Mouse (Mus musculus) stomach, embryonic 16.5 days (tissue): ENCODE measurements around the gene Cd2. TPM values are rescaled to one million over a fixed set of nuclear protein-coding genes. Genes with fewer than 3 reads are reported as not detected.

ENCODE experiments used
- ATAC-seq: fragments of 200-750 bp; cut with Nextera tagmentation; 2 replicates; pipeline ENCODE4 v1.8.0; 2017; ENCODE audit warnings: moderate number of reproducible peaks, moderate TSS enrichment; ENCODE audit not compliant: insufficient read depth, low FRiP score
- H3K27ac ChIP-seq: fragments of 300-500 bp; sonication (generic); 2 replicates; pipeline ENCODE4 v1.5.1; 2014; ENCODE audit warnings: low read length
- H3K27me3 ChIP-seq: fragments of 300-500 bp; sonication (generic); 2 replicates; pipeline ENCODE4 v1.6.1; 2014; ENCODE audit warnings: low read length, control low read depth, mixed read lengths; ENCODE audit not compliant: control insufficient read depth, insufficient read depth
- H3K36me3 ChIP-seq: fragments of 300-500 bp; sonication (generic); 2 replicates; pipeline ENCODE4 v1.6.1; 2014; ENCODE audit warnings: low read length; ENCODE audit not compliant: control insufficient read depth, insufficient read depth
- H3K4me1 ChIP-seq: fragments of 300-500 bp; sonication (generic); 2 replicates; pipeline ENCODE4 v1.6.1; 2014; ENCODE audit warnings: low read length, control low read depth, mixed read lengths; ENCODE audit not compliant: control insufficient read depth, insufficient read depth
- H3K4me2 ChIP-seq: fragments of 300-500 bp; sonication (generic); 2 replicates; pipeline ENCODE4 v1.6.1; 2014; ENCODE audit warnings: low read depth, low read length, mixed read lengths
- H3K4me3 ChIP-seq: fragments of 300-500 bp; sonication (generic); replicated peaks from 2 replicates; pipeline ENCODE4 v1.5.1; 2014; ENCODE audit warnings: mild to moderate bottlenecking, low read length
- H3K9ac ChIP-seq: fragments of 300-500 bp; sonication (generic); 2 replicates; pipeline ENCODE4 v1.6.1; 2014; ENCODE audit warnings: low read length
- H3K9me3 ChIP-seq: fragments of 300-500 bp; sonication (generic); replicated peaks from 2 replicates; pipeline ENCODE4 v1.6.1; 2016; ENCODE audit warnings: low read length, control low read depth; ENCODE audit not compliant: control insufficient read depth
- WGBS: fragments of 180-500 bp; shearing (Covaris S2); extraction: QIAGEN DNeasy Blood & Tissue Kit; methylation state at CpG from one replicate; pipeline ENCODE4 v1.1.7; 2014; 5-methylcytosine and 5-hydroxymethylcytosine counted together
- polyA plus RNA-seq: library from polyadenylated mRNA; unstranded; fragments of >200 nt; fragmentation: Nextera tagmentation; extraction: Ambion mirVana; gene quantifications from 2 replicates; pipeline ENCODE4 v1.2.1, GENCODE M21; 2015

The Cd2 gene
- polyA plus RNA-seq, 1 experiment from 2014 or later = 0.34 TPM

DNA sequence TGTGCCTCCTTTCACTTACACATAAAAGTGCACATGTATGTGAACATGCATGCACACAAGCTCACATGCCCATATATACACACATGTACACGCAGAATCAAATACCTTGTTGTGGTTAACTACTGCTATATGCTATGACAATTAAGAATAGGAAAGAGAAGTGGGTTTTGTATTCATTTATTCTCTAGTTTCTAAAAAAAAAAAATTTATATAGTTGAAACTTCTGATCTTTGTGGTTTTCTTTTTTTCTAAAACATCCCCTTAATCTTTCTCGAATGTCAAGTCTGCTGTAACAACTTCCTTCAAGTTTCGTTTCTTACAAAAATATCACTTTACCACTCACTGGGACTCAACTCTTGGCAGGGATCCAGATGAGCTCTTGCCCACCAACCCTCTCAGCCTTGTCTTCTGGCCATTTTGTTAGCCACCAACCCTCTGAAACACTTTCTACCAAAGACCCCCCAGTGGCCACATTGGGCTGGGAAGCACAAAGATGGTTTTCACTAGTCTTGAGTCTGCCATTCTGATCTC lies 22.1 kb downstream of the Cd2 start:
- H3K4me3 ChIP-seq = no peak overlapping the region
- WGBS = 67% methylated on average over 3 of the region's 3 CpGs
- ATAC-seq = no peak

DNA sequence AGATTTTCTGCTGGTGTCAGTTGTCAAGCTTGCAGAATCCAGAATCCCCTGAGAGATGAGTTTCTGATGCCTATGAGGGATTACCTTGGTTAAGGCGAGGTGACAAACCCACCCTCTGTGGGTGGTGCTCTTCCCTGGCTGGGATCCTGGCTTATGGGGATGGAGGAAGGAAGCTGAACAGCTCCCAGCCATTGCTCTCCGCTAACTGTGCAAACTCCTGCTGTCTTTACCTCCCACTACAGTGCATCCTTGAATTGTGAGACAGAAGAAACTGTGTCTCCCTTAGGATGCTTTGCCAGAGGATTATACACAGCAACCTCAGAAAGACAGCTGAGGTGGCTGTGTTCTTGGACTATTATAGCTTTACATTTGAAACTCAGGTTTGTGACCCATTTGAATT lies 28.8 kb downstream of the Cd2 start:
- no peaks in the 10 kb centered on the region for H3K9me3 ChIP-seq
- H3K27me3 ChIP-seq = no peaks in the 10 kb centered on the region
- no peak for ATAC-seq
- 50% methylated on average over 2 of the region's 2 CpGs for WGBS
- no peaks in the 10 kb centered on the region for H3K36me3 ChIP-seq
- no peak overlapping the region for H3K9ac ChIP-seq
- no peak overlapping the region for H3K27ac ChIP-seq
- H3K4me3 ChIP-seq = no peak overlapping the region
- no peak overlapping the region for H3K4me2 ChIP-seq
- H3K4me1 ChIP-seq = no peaks in the 10 kb centered on the region

More for the DNA sequence above, 22.1 kb downstream of the Cd2 start:
- no peak overlapping the region for H3K9ac ChIP-seq
- H3K27ac ChIP-seq = no peak overlapping the region
- 0 out of 2 replicates have a peak, but pooled peaks cover 3% of the 10 kb centered on the region for H3K9me3 ChIP-seq
- H3K36me3 ChIP-seq = no peaks in the 10 kb centered on the region
- no peaks in the 10 kb centered on the region for H3K27me3 ChIP-seq
- no peaks in the 10 kb centered on the region for H3K4me1 ChIP-seq
- H3K4me2 ChIP-seq = no peak overlapping the region

DNA sequence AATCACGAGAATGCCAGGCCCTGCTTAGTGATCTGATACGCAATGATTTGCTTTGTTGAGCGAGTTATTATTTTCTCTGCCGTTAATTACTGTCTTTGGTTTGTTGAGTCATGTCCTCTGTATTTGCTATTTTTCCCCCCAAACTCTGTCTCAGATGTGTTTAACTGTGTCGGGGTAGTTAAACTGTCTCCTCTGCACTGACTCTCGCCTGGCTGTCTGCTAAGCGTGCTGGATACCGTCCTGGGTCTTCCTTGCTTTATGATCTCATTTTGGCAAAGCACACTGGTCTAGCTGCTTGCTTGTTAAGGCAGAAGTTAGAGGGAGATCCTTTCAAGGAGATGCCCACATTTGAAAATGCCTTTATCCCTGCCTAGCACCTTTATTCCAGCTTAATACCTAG lies 31.6 kb downstream of the Cd2 start:
- WGBS = 65% methylated on average over 8 of the region's 8 CpGs
- Histone ChIP-seq H3K27me3 (no peaks in the 10 kb centered on the region), H3K4me1 (no peaks in the 10 kb centered on the region), H3K9me3 (no peaks in the 10 kb centered on the region), H3K36me3 (no peaks in the 10 kb centered on the region), H3K4me2 (no peak overlapping the region), H3K9ac (no peak overlapping the region), H3K4me3 (no peak overlapping the region), H3K27ac (no peak overlapping the region)
- ATAC-seq = no peak

DNA sequence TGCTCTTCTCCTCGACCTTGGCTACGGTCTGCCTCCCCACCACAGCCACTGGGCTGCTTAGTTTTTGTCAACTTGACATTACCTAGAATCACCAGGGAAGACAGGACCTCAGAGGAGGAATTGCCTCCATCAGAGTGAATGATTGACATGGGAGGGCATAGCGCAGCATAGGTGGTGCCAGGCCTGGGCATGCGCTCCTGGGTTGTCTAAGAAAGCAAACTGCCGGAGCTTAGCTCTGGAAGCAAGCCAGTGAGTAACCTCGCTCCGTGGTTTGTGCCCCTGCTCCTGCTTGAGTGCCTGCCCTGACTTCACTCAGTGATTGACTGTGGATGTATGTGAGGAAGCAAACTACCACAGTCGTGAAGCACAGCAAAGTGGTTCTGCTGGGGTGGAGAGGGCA lies 35.6 kb downstream of the Cd2 start:
- Histone ChIP-seq H3K36me3 (no peaks in the 10 kb centered on the region), H3K4me2 (no peak overlapping the region), H3K9me3 (no peaks in the 10 kb centered on the region), H3K27me3 (no peaks in the 10 kb centered on the region), H3K4me1 (no peaks in the 10 kb centered on the region), H3K4me3 (no peak overlapping the region), H3K9ac (no peak overlapping the region), H3K27ac (no peak overlapping the region)
- ATAC-seq = no peak
- WGBS = 78% methylated on average over 8 of the region's 8 CpGs

DNA sequence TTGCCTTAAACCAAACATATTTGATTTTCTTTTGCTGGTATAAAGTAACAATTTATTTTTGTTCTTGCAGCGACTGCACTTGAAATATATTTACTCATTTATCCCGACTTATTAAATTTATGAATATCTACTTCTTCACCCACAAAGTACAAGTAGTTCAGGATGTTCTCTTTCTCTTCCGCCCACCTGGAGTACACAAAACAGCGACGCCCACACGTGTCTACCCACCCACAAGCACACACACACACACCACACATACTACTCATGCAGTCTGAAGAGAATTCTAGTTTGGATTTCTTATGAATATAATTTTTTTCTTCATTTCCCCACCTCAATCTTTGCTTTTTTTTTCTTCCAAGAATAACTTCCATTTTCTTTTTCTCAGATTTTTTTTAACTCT lies 37.9 kb downstream of the Cd2 start:
- no peaks in the 10 kb centered on the region for H3K4me1 ChIP-seq
- H3K27me3 ChIP-seq = no peaks in the 10 kb centered on the region
- H3K4me3 ChIP-seq = no peak overlapping the region
- 88% methylated on average over 6 of the region's 6 CpGs for WGBS
- no peak overlapping the region for H3K4me2 ChIP-seq
- H3K9me3 ChIP-seq = no peaks in the 10 kb centered on the region
- no peaks in the 10 kb centered on the region for H3K36me3 ChIP-seq
- no peak overlapping the region for H3K27ac ChIP-seq
- H3K9ac ChIP-seq = no peak overlapping the region
- ATAC-seq = no peak

DNA sequence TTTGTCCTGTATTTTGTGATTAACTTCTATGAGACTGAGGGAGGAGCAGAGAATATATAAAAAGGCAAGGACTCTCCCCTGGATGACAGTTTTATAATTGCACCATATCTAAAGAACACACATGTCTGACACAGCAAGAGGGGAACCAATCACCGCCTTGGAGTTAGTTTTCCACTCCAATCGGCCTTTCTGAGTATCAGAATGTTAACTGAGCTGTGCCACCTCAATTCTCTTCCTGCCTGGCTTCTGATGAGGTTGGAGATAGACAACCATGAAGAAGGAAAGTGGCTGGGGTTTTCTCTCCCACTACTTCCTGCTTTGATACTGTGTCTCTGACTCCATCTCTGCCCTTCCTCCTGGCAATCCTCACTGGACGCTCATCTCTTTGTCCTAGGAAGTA lies 42.5 kb downstream of the Cd2 start:
- H3K9me3 ChIP-seq = no peaks in the 10 kb centered on the region
- H3K27ac ChIP-seq = no peak overlapping the region
- no peaks in the 10 kb centered on the region for H3K27me3 ChIP-seq
- H3K36me3 ChIP-seq = no peaks in the 10 kb centered on the region
- H3K9ac ChIP-seq = no peak overlapping the region
- H3K4me3 ChIP-seq = no peak overlapping the region
- 77% methylated on average over 3 of the region's 3 CpGs for WGBS
- ATAC-seq = no peak
- H3K4me2 ChIP-seq = no peak overlapping the region
- no peaks in the 10 kb centered on the region for H3K4me1 ChIP-seq

DNA sequence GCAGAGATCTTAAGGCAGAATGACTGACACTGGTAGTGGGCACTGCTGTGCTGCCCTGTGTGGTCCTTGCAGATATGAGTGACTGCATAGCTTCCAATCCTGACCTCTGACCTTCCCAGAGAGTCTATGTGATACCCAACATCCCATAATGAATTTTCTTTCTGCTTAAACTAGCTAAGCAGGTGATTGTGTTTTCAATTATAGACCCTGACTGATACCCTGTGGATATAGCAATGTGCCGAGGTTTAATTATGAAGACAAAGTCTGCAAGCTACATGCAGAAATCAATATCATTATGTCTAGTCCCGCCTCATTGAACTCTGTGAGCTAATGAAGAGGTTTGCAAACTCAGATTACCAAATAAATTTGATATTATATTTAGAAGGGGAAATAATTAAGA lies 44.7 kb downstream of the Cd2 start:
- no peak overlapping the region for H3K27ac ChIP-seq
- no peak for ATAC-seq
- no peak overlapping the region for H3K4me2 ChIP-seq
- H3K9me3 ChIP-seq = no peaks in the 10 kb centered on the region
- no peak overlapping the region for H3K4me3 ChIP-seq
- no peak overlapping the region for H3K9ac ChIP-seq
- no peaks in the 10 kb centered on the region for H3K36me3 ChIP-seq
- H3K27me3 ChIP-seq = no peaks in the 10 kb centered on the region
- H3K4me1 ChIP-seq = no peaks in the 10 kb centered on the region
- 88% methylated on average over 2 of the region's 2 CpGs for WGBS

DNA sequence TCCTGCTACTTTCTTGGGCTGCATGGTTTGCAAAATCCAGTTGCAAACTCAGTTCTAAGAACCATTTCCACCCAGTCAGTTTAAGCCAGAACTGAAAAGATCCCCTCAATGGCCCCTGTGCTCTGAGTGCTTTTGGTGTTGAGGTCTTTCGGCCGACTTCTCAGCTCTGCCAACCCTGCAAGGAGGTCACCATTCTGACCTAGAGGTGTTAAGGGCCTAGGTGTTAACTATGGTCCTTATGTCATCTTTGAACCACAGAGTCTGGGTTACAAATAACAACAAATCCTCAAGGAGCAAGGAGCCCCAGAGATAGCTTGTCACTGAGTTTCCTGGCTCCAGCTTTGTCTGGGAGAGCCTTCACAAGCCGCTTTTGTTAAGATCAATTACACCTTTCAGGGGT lies 45.9 kb downstream of the Cd2 start:
- H3K27me3 ChIP-seq = no peaks in the 10 kb centered on the region
- no peaks in the 10 kb centered on the region for H3K36me3 ChIP-seq
- no peak for ATAC-seq
- H3K9ac ChIP-seq = no peak overlapping the region
- no peak overlapping the region for H3K27ac ChIP-seq
- no peak overlapping the region for H3K4me2 ChIP-seq
- WGBS = 68% methylated on average over 3 of the region's 3 CpGs
- no peak overlapping the region for H3K4me3 ChIP-seq
- no peaks in the 10 kb centered on the region for H3K4me1 ChIP-seq
- H3K9me3 ChIP-seq = no peaks in the 10 kb centered on the region

DNA sequence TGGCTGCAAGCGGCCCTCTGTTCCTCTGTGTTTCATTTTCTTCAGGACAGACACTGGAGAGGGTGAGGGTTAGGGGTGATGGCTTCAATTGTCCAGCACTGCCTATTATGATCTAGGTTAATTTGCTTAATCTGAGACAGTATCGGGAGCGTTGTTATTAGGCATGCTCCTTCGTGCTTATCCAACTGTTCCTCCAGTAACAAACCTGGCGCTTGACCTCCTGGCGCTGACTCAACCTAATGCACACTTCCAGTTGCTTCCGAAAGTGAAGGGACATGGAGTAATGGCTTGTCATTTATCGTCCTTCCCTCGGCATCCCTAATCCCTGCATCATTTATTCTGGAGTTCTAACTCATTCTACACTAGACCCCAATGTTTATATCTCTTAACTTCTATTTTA lies 46.9 kb downstream of the Cd2 start:
- Histone ChIP-seq H3K4me3 (no peak overlapping the region), H3K36me3 (no peaks in the 10 kb centered on the region), H3K4me1 (peaks cover 4% of the 10 kb centered on the region; the same call in 1 of the 2 replicates), H3K9ac (no peak overlapping the region), H3K27me3 (no peaks in the 10 kb centered on the region), H3K9me3 (no peaks in the 10 kb centered on the region), H3K27ac (no peak overlapping the region), H3K4me2 (no peak overlapping the region)
- WGBS = 62% methylated on average over 9 of the region's 9 CpGs
- no peak for ATAC-seq

DNA sequence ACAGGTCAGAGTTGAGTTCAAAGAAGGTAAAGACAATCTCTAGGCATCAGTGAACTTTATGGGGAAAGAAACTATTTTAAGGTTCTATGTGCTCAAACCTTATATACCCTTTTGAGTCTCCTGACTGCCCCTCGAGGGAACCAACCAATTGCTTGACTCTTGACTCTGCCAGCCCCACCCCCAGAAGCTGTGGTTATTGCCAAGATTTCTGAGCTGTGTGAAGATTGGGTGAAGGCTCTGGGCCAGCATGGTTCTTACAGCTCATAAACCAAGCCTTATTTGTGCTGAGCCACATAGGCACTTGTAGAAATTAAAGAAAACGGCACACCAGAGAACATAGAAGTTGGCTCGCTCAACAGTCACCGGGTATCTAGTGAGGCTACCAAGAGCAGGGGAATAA lies 48.5 kb downstream of the Cd2 start:
- Histone ChIP-seq H3K27me3 (no peaks in the 10 kb centered on the region), H3K4me3 (no peak overlapping the region), H3K36me3 (no peaks in the 10 kb centered on the region), H3K4me1 (peaks cover 4% of the 10 kb centered on the region; the same call in 1 of the 2 replicates), H3K27ac (no peak overlapping the region), H3K9me3 (no peaks in the 10 kb centered on the region), H3K9ac (no peak overlapping the region), H3K4me2 (no peak overlapping the region)
- no peak for ATAC-seq
- 88% methylated on average over 4 of the region's 4 CpGs for WGBS
